Mouse (Mus musculus) limb, embryonic 13.5 days (tissue): ENCODE measurements around the gene Rab1b. TPM values are rescaled to one million over a fixed set of nuclear protein-coding genes. Genes with fewer than 3 reads are reported as not detected.
A peak's percentile ranks its signal among the peaks of the same experiment; 100 is the strongest.

ENCODE experiments used
- ATAC-seq: fragments of 200-750 bp; cut with Nextera tagmentation; 2 replicates; pipeline ENCODE4 v1.8.0; 2017; ENCODE audit warnings: low read depth, moderate number of reproducible peaks, moderate TSS enrichment; ENCODE audit not compliant: low FRiP score
- H3K27ac ChIP-seq: fragments of 300-500 bp; sonication (generic); 2 replicates; pipeline ENCODE4 v1.5.1; 2015; ENCODE audit warnings: inconsistent platforms, mild to moderate bottlenecking, moderate library complexity
- H3K27me3 ChIP-seq: fragments of 300-500 bp; sonication (generic); 2 replicates; pipeline ENCODE4 v1.6.1; 2015; ENCODE audit warnings: mild to moderate bottlenecking, inconsistent platforms
- H3K36me3 ChIP-seq: fragments of 300-500 bp; sonication (generic); 2 replicates; pipeline ENCODE4 v1.6.1; 2015; ENCODE audit warnings: inconsistent platforms, mild to moderate bottlenecking, moderate library complexity
- H3K4me1 ChIP-seq: fragments of 300-500 bp; sonication (generic); 2 replicates; pipeline ENCODE4 v1.6.1; 2015; ENCODE audit warnings: inconsistent platforms
- H3K4me2 ChIP-seq: fragments of 300-500 bp; sonication (generic); replicated peaks from 2 replicates; pipeline ENCODE4 v1.6.1; 2015; ENCODE audit warnings: inconsistent platforms, mild to moderate bottlenecking, moderate library complexity
- H3K4me3 ChIP-seq: fragments of 300-500 bp; sonication (generic); 2 replicates; pipeline ENCODE4 v1.5.1; 2015; ENCODE audit warnings: moderate library complexity, mild to moderate bottlenecking, inconsistent platforms
- H3K9ac ChIP-seq: fragments of 300-500 bp; sonication (generic); 2 replicates; pipeline ENCODE4 v1.6.1; 2015; ENCODE audit warnings: mild to moderate bottlenecking, inconsistent platforms
- H3K9me3 ChIP-seq: fragments of 300-500 bp; sonication (generic); 2 replicates; pipeline ENCODE4 v1.6.1; 2016; ENCODE audit warnings: inconsistent platforms
- WGBS: fragments of 180-500 bp; shearing (Covaris S2); methylation state at CpG from one replicate; pipeline ENCODE4 v1.1.7; 2015; 5-methylcytosine and 5-hydroxymethylcytosine counted together
- polyA plus RNA-seq: library from polyadenylated mRNA; unstranded; fragments of >200 nt; fragmentation: Nextera tagmentation; extraction: Ambion mirVana; gene quantifications from 2 replicates; pipeline ENCODE4 v1.2.1, GENCODE M21; 2015

Gene Rab1b
- polyA plus RNA-seq, 1 experiment from 2014 or later: 251 TPM

- H3K27me3 ChIP-seq: peaks cover 77% of the 10 kb centered on the region
- H3K4me1 ChIP-seq: peaks cover 18% of the 10 kb centered on the region
- WGBS: 60% methylated on average over 24 of the region's 24 CpGs
- no peaks in the 10 kb centered on the region for H3K9me3 ChIP-seq
- H3K9ac ChIP-seq: no peak overlapping the region
- no peak for ATAC-seq
- no peaks in the 10 kb centered on the region for H3K36me3 ChIP-seq
- no peak overlapping the region for H3K4me2 ChIP-seq
- H3K27ac ChIP-seq: no peak overlapping the region
- H3K4me3 ChIP-seq: no peak overlapping the region
Observed at GRCm38 (mm10) chr19:5082596-5082995, 24.3 kb downstream of the Rab1b start.

DNA sequence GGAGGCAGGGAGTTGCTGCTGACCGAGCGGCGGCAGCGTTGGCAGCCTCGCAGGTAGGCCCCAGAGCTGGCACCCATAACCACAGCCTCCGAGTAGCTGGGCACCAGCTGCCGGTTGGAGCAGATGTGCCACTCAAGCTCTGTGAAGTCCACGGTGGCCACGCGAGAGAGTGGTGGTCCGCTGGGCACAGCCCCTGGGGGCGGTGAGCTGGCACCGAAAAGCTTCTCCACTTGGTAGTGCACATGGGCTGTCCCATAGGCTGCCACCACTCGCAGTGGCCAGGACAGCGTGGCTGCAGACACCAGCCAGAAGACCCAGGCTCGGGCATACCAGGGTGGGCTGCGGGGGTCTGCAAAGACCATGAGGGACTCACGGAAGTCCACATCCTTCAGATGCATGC lies 24.9 kb downstream of the Rab1b start:
- Histone ChIP-seq H3K36me3 (no peaks in the 10 kb centered on the region), H3K4me2 (no peak overlapping the region), H3K9me3 (no peaks in the 10 kb centered on the region), H3K4me3 (no peak overlapping the region), H3K27me3 (peaks cover 77% of the 10 kb centered on the region), H3K9ac (no peak overlapping the region), H3K4me1 (peaks cover 13% of the 10 kb centered on the region), H3K27ac (no peak overlapping the region)
- WGBS: 56% methylated on average over 18 of the region's 18 CpGs
- no peak for ATAC-seq

DNA sequence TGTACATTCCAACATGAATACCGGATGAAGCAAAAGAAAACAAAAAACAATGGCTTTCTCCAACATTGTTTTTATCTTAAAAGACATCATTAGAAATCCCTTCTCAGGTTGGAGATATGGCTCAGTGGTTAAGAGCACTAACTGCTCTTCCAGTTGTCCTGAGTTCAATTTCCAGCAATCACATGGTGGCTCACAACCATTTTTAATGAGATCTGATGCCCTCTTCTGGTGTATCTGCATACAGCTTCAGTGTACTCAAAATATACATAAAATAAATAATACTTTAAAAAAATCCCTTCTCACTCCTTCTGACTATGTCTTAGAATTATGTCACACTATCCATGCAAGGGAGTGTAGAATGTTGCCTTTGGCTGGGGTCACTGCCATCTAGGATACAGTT lies 27.6 kb downstream of the Rab1b start:
- Histone ChIP-seq H3K36me3 (no peaks in the 10 kb centered on the region), H3K4me3 (no peak overlapping the region), H3K4me2 (no peak overlapping the region), H3K4me1 (no peaks in the 10 kb centered on the region), H3K9ac (no peak overlapping the region), H3K27me3 (peaks cover 54% of the 10 kb centered on the region), H3K27ac (no peak overlapping the region), H3K9me3 (no peaks in the 10 kb centered on the region)
- ATAC-seq: no peak
- 97% methylated on average over 1 of the region's 1 CpGs for WGBS

- Histone ChIP-seq H3K4me2 (peak overlapping the region; percentile 21; the same call in 1 of the 2 replicates), H3K4me1 (peaks cover 37% of the 10 kb centered on the region)
Observed at GRCm38 (mm10) chr19:5073518-5073917, 33.4 kb downstream of the Rab1b start.

GRCm38 (mm10) chr19:5073028-5073427 lies 33.8 kb downstream of the Rab1b start:
- no peaks in the 10 kb centered on the region; the same call in 1 of the 2 replicates for H3K27me3 ChIP-seq
- peak overlapping the region; percentile 97 for H3K4me2 ChIP-seq
- WGBS: under 1% methylated on average over 15 of the region's 15 CpGs
- peak overlapping the region; percentile 69; the same call in 1 of the 2 replicates for H3K9ac ChIP-seq
- peak; percentile 30; the same call in 1 of the 2 replicates for ATAC-seq
- peak overlapping the region; percentile 98 for H3K27ac ChIP-seq
- H3K4me3 ChIP-seq: peak overlapping the region; percentile 71
- no peaks in the 10 kb centered on the region for H3K9me3 ChIP-seq
- H3K4me1 ChIP-seq: peaks cover 41% of the 10 kb centered on the region
- no peaks in the 10 kb centered on the region for H3K36me3 ChIP-seq

More at GRCm38 (mm10) chr19:5073518-5073917, 33.4 kb downstream of the Rab1b start:
- H3K27me3 ChIP-seq: peaks cover 3% of the 10 kb centered on the region; the same call in 1 of the 2 replicates
- H3K36me3 ChIP-seq: no peaks in the 10 kb centered on the region
- H3K9me3 ChIP-seq: no peaks in the 10 kb centered on the region
- H3K27ac ChIP-seq: no peak overlapping the region
- no peak for ATAC-seq
- H3K4me3 ChIP-seq: no peak overlapping the region
- WGBS: 40% methylated on average over 5 of the region's 5 CpGs
- no peak overlapping the region for H3K9ac ChIP-seq

- ATAC-seq: peak; percentile 29; the same call in 1 of the 2 replicates
- WGBS: 2% methylated on average over 20 of the region's 20 CpGs
- Histone ChIP-seq H3K9me3 (no peaks in the 10 kb centered on the region), H3K36me3 (no peaks in the 10 kb centered on the region), H3K9ac (peak overlapping the region; percentile 69), H3K4me1 (peaks cover 42% of the 10 kb centered on the region), H3K4me2 (peak overlapping the region; percentile 97), H3K27me3 (no peaks in the 10 kb centered on the region; the same call in 1 of the 2 replicates), H3K27ac (peak overlapping the region; percentile 98), H3K4me3 (peak overlapping the region; percentile 71)
Observed at GRCm38 (mm10) chr19:5072389-5073019, 34.4 kb downstream of the Rab1b start.

GRCm38 (mm10) chr19:5071545-5072369 lies 35.1 kb downstream of the Rab1b start:
- Histone ChIP-seq H3K4me2 (peak overlapping the region; percentile 97), H3K4me3 (peak overlapping the region; percentile 71), H3K27ac (peak overlapping the region; percentile 98), H3K4me1 (peaks cover 50% of the 10 kb centered on the region), H3K9me3 (no peaks in the 10 kb centered on the region), H3K9ac (peak overlapping the region; percentile 69), H3K27me3 (no peaks in the 10 kb centered on the region; the same call in 1 of the 2 replicates), H3K36me3 (no peaks in the 10 kb centered on the region)
- ATAC-seq: peak; percentile 85
- under 1% methylated on average over 38 of the region's 40 CpGs for WGBS

- no peaks in the 10 kb centered on the region for H3K36me3 ChIP-seq
- H3K27me3 ChIP-seq: no peaks in the 10 kb centered on the region; the same call in 1 of the 2 replicates
- WGBS: 3% methylated on average over 11 of the region's 11 CpGs
- peak overlapping the region; percentile 71 for H3K4me3 ChIP-seq
- peaks cover 54% of the 10 kb centered on the region for H3K4me1 ChIP-seq
- ATAC-seq: no peak
- peak overlapping the region; percentile 97 for H3K4me2 ChIP-seq
- H3K9ac ChIP-seq: peak overlapping the region; percentile 69
- H3K9me3 ChIP-seq: no peaks in the 10 kb centered on the region
- H3K27ac ChIP-seq: peak overlapping the region; percentile 98
Observed at GRCm38 (mm10) chr19:5071077-5071476, 35.8 kb downstream of the Rab1b start.

DNA sequence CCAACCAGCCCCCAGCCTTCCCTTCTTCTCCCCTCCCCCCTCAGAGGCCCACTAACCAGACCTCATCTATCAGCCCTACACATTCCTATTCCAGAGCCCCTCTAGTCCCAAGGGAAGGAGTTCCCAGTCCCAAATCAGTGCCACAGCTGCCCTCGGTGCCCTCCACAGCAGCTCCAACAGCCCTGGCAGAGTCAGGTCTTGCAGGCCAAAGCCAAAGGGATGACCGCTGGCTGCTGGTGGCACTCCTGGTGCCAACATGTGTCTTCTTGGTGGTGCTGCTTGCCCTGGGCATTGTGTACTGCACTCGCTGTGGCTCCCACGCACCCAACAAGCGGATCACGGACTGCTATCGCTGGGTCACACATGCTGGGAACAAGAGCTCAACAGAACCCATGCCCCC lies 36.9 kb downstream of the Rab1b start:
- Histone ChIP-seq H3K36me3 (no peaks in the 10 kb centered on the region), H3K4me2 (peak overlapping the region; percentile 97), H3K27me3 (no peaks in the 10 kb centered on the region; the same call in 1 of the 2 replicates), H3K4me3 (peak overlapping the region; percentile 71), H3K27ac (peak overlapping the region; percentile 98), H3K9me3 (no peaks in the 10 kb centered on the region), H3K9ac (peak overlapping the region; percentile 69; the same call in 1 of the 2 replicates), H3K4me1 (peaks cover 58% of the 10 kb centered on the region)
- WGBS: 77% methylated on average over 7 of the region's 7 CpGs
- no peak for ATAC-seq

DNA sequence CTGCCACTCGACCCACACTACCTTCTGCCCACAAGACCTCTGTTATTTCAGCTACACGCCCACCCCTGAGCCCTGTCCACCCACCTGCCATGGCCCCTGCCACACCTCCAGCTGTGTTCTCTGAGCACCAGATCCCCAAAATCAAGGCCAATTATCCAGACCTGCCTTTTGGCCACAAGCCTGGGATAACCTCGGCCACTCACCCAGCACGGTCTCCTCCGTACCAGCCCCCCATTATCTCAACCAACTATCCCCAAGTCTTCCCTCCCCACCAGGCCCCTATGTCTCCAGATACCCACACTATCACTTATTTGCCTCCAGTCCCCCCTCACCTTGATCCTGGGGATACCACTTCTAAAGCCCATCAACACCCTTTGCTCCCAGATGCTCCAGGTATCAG lies 37.4 kb downstream of the Rab1b start:
- peak overlapping the region; percentile 71 for H3K4me3 ChIP-seq
- WGBS: 68% methylated on average over 5 of the region's 5 CpGs
- ATAC-seq: no peak
- peak overlapping the region; percentile 97 for H3K4me2 ChIP-seq
- H3K9ac ChIP-seq: peak overlapping the region; percentile 91
- H3K9me3 ChIP-seq: no peaks in the 10 kb centered on the region
- H3K4me1 ChIP-seq: peaks cover 61% of the 10 kb centered on the region
- H3K36me3 ChIP-seq: no peaks in the 10 kb centered on the region
- peak overlapping the region; percentile 98; the same call in 1 of the 2 replicates for H3K27ac ChIP-seq
- H3K27me3 ChIP-seq: no peaks in the 10 kb centered on the region; the same call in 1 of the 2 replicates

DNA sequence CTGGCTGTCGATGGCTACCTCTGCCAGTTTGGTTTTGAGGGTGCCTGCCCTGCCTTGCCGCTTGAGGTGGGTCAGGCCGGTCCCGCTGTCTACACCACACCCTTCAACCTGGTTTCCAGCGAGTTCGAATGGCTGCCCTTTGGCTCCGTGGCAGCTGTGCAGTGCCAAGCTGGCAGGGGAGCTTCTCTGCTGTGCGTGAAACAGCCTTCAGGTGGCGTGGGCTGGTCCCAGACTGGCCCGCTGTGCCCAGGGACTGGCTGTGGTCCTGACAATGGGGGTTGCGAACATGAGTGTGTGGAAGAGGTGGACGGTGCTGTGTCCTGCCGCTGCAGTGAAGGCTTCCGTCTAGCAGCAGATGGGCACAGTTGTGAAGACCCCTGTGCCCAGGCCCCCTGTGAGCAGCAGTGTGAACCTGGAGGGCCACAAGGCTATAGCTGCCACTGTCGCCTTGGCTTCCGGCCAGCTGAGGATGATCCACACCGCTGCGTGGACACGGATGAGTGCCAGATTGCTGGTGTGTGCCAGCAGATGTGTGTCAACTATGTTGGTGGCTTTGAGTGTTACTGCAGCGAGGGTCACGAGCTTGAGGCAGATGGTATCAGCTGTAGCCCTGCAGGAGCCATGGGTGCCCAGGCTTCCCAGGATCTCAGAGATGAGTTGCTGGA lies 38.2 kb downstream of the Rab1b start:
- H3K9me3 ChIP-seq: no peaks in the 10 kb centered on the region
- H3K27ac ChIP-seq: peak overlapping the region; percentile 98
- H3K4me3 ChIP-seq: peak overlapping the region; percentile 71
- WGBS: 37% methylated on average over 21 of the region's 21 CpGs
- no peaks in the 10 kb centered on the region; the same call in 1 of the 2 replicates for H3K27me3 ChIP-seq
- no peak for ATAC-seq
- peak overlapping the region; percentile 91 for H3K9ac ChIP-seq
- H3K4me1 ChIP-seq: peaks cover 61% of the 10 kb centered on the region
- no peaks in the 10 kb centered on the region for H3K36me3 ChIP-seq
- H3K4me2 ChIP-seq: peak overlapping the region; percentile 97
